9 mouse cellular contexts compared by ENCODE assay signal in the genomic region with DNA sequence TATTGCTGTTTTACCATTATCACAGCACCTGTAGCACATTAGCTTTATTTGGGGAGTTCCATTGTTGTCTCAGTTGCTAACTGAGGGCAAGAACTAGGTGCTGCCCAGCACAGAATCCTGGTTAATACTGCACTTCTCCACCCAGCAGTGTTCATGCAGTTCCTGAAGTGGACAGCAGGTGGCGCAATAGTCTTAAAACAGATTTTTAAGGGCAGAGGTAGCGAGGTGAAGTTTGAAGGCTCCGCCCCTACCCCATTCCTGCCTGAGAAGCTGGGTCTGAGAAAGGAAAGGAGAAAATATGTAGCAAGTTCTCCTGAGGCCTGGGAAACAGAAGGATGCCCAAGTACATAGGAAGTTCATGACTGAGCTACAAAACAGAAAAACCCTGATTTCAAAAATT. TPM values are rescaled to one million over a fixed set of nuclear protein-coding genes. Genes with fewer than 3 reads are reported as not detected.
DNase-seq lines count a peak whose midpoint lies in the region; ATAC-seq lines count a peak whose summit lies in the region.
"Had no signal": no experiment of that assay in that cellular context is flagged by ENCODE, and none has a peak within 500 bp of the region (broad histone marks: within the 10 kb centered on the region; RNA-seq: fewer than 3 reads in every experiment).

No protein-coding gene starts in this region.

- H3K9ac ChIP-seq in heart, embryonic 12.5 days: no peak overlapping the region
- H3K9ac ChIP-seq: limb, embryonic 15.5 days had no signal

- no peaks in the 10 kb centered on the region for H3K9me3 ChIP-seq in embryonic facial prominence, embryonic 10.5 days
- peaks cover 5% of the 10 kb centered on the region; the same call in 1 of the 2 replicates for H3K9me3 ChIP-seq in heart, embryonic 12.5 days (replicated peaks)
- H3K9me3 ChIP-seq: limb, embryonic 15.5 days had no signal

- no peak overlapping the region for H3K4me3 ChIP-seq in embryonic facial prominence, embryonic 10.5 days
- H3K4me3 ChIP-seq in heart, embryonic 12.5 days: no peak overlapping the region
- H3K4me3 ChIP-seq: limb, embryonic 15.5 days had no signal

- ATAC-seq in heart, embryonic 12.5 days (ENCODE audit: insufficient number of reproducible peaks, low FRiP score): 0 out of 2 replicates have a peak, but pooled peaks have one; percentile 16

- DNase-seq in ES-CJ7 (ENCODE audit: low read depth, low spot score): peak; percentile 88
- DNase-seq in adrenal gland, postnatal 25 days: peak; percentile 85
- DNase-seq in embryonic facial prominence, embryonic 10.5 days (ENCODE audit: low spot score): peak; percentile 86
- DNase-seq in layer of hippocampus, adult 18-20 months (ENCODE audit: low spot score in 2 of 2): peak; percentile 69 to 89
- DNase-seq in lung, postnatal 25 days (ENCODE audit: low spot score): peak; percentile 85
- DNase-seq in right cerebral cortex, adult 18-20 months: peak; percentile 77
- peak; percentile 92 for DNase-seq in urinary bladder, postnatal 14 days (ENCODE audit: low spot score)

- peaks cover 15% of the 10 kb centered on the region; the same call in 1 of the 2 replicates for H3K27me3 ChIP-seq in embryonic facial prominence, embryonic 10.5 days (replicated peaks; ENCODE audit: low read depth, poor library complexity, severe bottlenecking)
- H3K27me3 ChIP-seq in heart, embryonic 12.5 days (replicated peaks): no peaks in the 10 kb centered on the region
- H3K27me3 ChIP-seq: limb, embryonic 15.5 days had no signal

- WGBS in embryonic facial prominence, embryonic 10.5 days: 3% methylated on average over 3 of the region's 3 CpGs
- WGBS in heart, embryonic 12.5 days: 7% methylated on average over 3 of the region's 3 CpGs

- H3K4me2 ChIP-seq in heart, embryonic 12.5 days: no peak overlapping the region
- H3K4me2 ChIP-seq: limb, embryonic 15.5 days had no signal

- H3K4me1 ChIP-seq in embryonic facial prominence, embryonic 10.5 days: peaks cover 44% of the 10 kb centered on the region
- peaks cover 29% of the 10 kb centered on the region for H3K4me1 ChIP-seq in heart, embryonic 12.5 days (replicated peaks)

- H3K36me3 ChIP-seq in embryonic facial prominence, embryonic 10.5 days (replicated peaks): no peaks in the 10 kb centered on the region
- peaks cover 18% of the 10 kb centered on the region for H3K36me3 ChIP-seq in heart, embryonic 12.5 days

- H3K27ac ChIP-seq in embryonic facial prominence, embryonic 10.5 days (replicated peaks): no peak overlapping the region
- H3K27ac ChIP-seq in heart, embryonic 12.5 days (ENCODE audit: poor library complexity, severe bottlenecking): no peak overlapping the region
- H3K27ac ChIP-seq: limb, embryonic 15.5 days had no signal

RNA-seq across cellular contexts. Expression of a gene that starts 11.9 kb away (rescaled TPM):
- 42.2 and 61.5 TPM in 2 replicates for total RNA-seq in adrenal gland, postnatal 25 days (2021)
- 42.1 and 45.0 TPM in 2 replicates for polyA plus RNA-seq in embryonic facial prominence, embryonic 10.5 days (2016; fragmentation: Nextera tagmentation; extraction: Ambion mirVana)
- polyA plus RNA-seq in heart, embryonic 12.5 days (2016; fragmentation: Nextera tagmentation; extraction: Ambion mirVana): 43.8 and 48.8 TPM in 2 replicates
- total RNA-seq in layer of hippocampus, adult 18-20 months (2021): 100 to 1,000 TPM; 499 to 596 TPM

RNA-seq across cellular contexts. Expression of a gene that starts 36.8 kb away (rescaled TPM):
- total RNA-seq in adrenal gland, postnatal 25 days (2021): 4.3 and 8.4 TPM in 2 replicates
- 0.93 and 1.0 TPM in 2 replicates for polyA plus RNA-seq in embryonic facial prominence, embryonic 10.5 days (2016; fragmentation: Nextera tagmentation; extraction: Ambion mirVana)
- polyA plus RNA-seq in heart, embryonic 12.5 days (2016; fragmentation: Nextera tagmentation; extraction: Ambion mirVana): 6.1 and 6.7 TPM in 2 replicates
- total RNA-seq in layer of hippocampus, adult 18-20 months (2021): 1 to 10 TPM; 2.5 to 3.7 TPM

RNA-seq across cellular contexts. Expression of a gene that starts 42.0 kb away (rescaled TPM):
- total RNA-seq in adrenal gland, postnatal 25 days (2021): not detected in 2 replicates
- 0.23 and 0.41 TPM in 2 replicates for polyA plus RNA-seq in embryonic facial prominence, embryonic 10.5 days (2016; fragmentation: Nextera tagmentation; extraction: Ambion mirVana)
- 3.2 and 4.0 TPM in 2 replicates for polyA plus RNA-seq in heart, embryonic 12.5 days (2016; fragmentation: Nextera tagmentation; extraction: Ambion mirVana)
- total RNA-seq in layer of hippocampus, adult 18-20 months (2021): not detected

RNA-seq across cellular contexts. Expression of a gene that starts 55.4 kb away (rescaled TPM):
- 3.5 and 5.8 TPM in 2 replicates for total RNA-seq in adrenal gland, postnatal 25 days (2021)
- polyA plus RNA-seq in embryonic facial prominence, embryonic 10.5 days (2016; fragmentation: Nextera tagmentation; extraction: Ambion mirVana): 2,212 and 2,218 TPM in 2 replicates
- polyA plus RNA-seq in heart, embryonic 12.5 days (2016; fragmentation: Nextera tagmentation; extraction: Ambion mirVana): 724 and 730 TPM in 2 replicates
- 10 to 100 TPM; 23.9 to 25.5 TPM for total RNA-seq in layer of hippocampus, adult 18-20 months (2021)
